Mouse (Mus musculus): Measurements from ENCODE around the gene Tent4a. TPM values are rescaled to one million over a fixed set of nuclear protein-coding genes. Genes with fewer than 3 reads are reported as not detected.
A peak's percentile ranks its signal among the peaks of the same experiment; 100 is the strongest.

The Tent4a gene
- polyA plus RNA-seq, 1 experiment: 7.8 TPM

- DNase-seq (ENCODE audit: low read depth in 1 of 2, low spot score in 2 of 2): no peak
- Histone ChIP-seq H3K4me1 (ENCODE audit: control insufficient read depth, insufficient read depth, insufficient read length) (no peaks in the 10 kb centered on the region), H3K27me3 (ENCODE audit: control insufficient read depth, insufficient read depth, low read length) (no peaks in the 10 kb centered on the region), H3K36me3 (ENCODE audit: control insufficient read depth, insufficient read depth, low read length) (no peaks in the 10 kb centered on the region), H3K4me3 (ENCODE audit: extremely low read depth, insufficient read depth, insufficient read length) (no peak overlapping the region), H3K27ac (ENCODE audit: insufficient read depth, low read length) (no peak overlapping the region)
- TF ChIP-seq CTCF (IDR thresholded peaks at IDR 0.05; ENCODE audit: extremely low read depth, insufficient read depth, insufficient read length, insufficient replicate concordance): no peak
- TF ChIP-seq POLR2A (IDR thresholded peaks at IDR 0.05; ENCODE audit: low read depth, low read length): no peak
Observed at GRCm38 (mm10) chr13:69556728-69557127, 22.3 kb upstream of the Tent4a start.

GRCm38 (mm10) chr13:69555957-69556482 is 21.6 kb upstream of the Tent4a start:
- Histone ChIP-seq H3K4me3 (ENCODE audit: extremely low read depth, insufficient read depth, insufficient read length) (no peak overlapping the region), H3K27ac (ENCODE audit: insufficient read depth, low read length) (no peak overlapping the region), H3K36me3 (ENCODE audit: control insufficient read depth, insufficient read depth, low read length) (no peaks in the 10 kb centered on the region), H3K4me1 (ENCODE audit: control insufficient read depth, insufficient read depth, insufficient read length) (no peaks in the 10 kb centered on the region), H3K27me3 (ENCODE audit: control insufficient read depth, insufficient read depth, low read length) (no peaks in the 10 kb centered on the region)
- DNase-seq (ENCODE audit: low read depth in 1 of 2, low spot score in 2 of 2): no peak
- no peak for TF ChIP-seq CTCF (IDR thresholded peaks at IDR 0.05; ENCODE audit: extremely low read depth, insufficient read depth, insufficient read length, insufficient replicate concordance)
- no peak for TF ChIP-seq POLR2A (IDR thresholded peaks at IDR 0.05; ENCODE audit: low read depth, low read length)
- 79% methylated on average over 6 of the region's 6 CpGs for WGBS

- Histone ChIP-seq H3K27me3 (ENCODE audit: control insufficient read depth, insufficient read depth, low read length) (no peaks in the 10 kb centered on the region), H3K4me3 (ENCODE audit: extremely low read depth, insufficient read depth, insufficient read length) (no peak overlapping the region), H3K27ac (ENCODE audit: insufficient read depth, low read length) (no peak overlapping the region), H3K4me1 (ENCODE audit: control insufficient read depth, insufficient read depth, insufficient read length) (no peaks in the 10 kb centered on the region), H3K36me3 (ENCODE audit: control insufficient read depth, insufficient read depth, low read length) (no peaks in the 10 kb centered on the region)
- TF ChIP-seq CTCF (IDR thresholded peaks at IDR 0.05; ENCODE audit: extremely low read depth, insufficient read depth, insufficient read length, insufficient replicate concordance) (no peak), POLR2A (IDR thresholded peaks at IDR 0.05; ENCODE audit: low read depth, low read length) (no peak)
- no peak for DNase-seq (ENCODE audit: low read depth in 1 of 2, low spot score in 2 of 2)
- WGBS: 25% methylated on average over 8 of the region's 8 CpGs
Observed at GRCm38 (mm10) chr13:69555045-69555444, 20.6 kb upstream of the Tent4a start.

GRCm38 (mm10) chr13:69554255-69554654 is 19.8 kb upstream of the Tent4a start:
- Histone ChIP-seq H3K4me1 (ENCODE audit: control insufficient read depth, insufficient read depth, insufficient read length) (no peaks in the 10 kb centered on the region), H3K4me3 (ENCODE audit: extremely low read depth, insufficient read depth, insufficient read length) (no peak overlapping the region), H3K36me3 (ENCODE audit: control insufficient read depth, insufficient read depth, low read length) (no peaks in the 10 kb centered on the region), H3K27ac (ENCODE audit: insufficient read depth, low read length) (no peak overlapping the region), H3K27me3 (ENCODE audit: control insufficient read depth, insufficient read depth, low read length) (no peaks in the 10 kb centered on the region)
- TF ChIP-seq CTCF (IDR thresholded peaks at IDR 0.05; ENCODE audit: extremely low read depth, insufficient read depth, insufficient read length, insufficient replicate concordance): no peak
- TF ChIP-seq POLR2A (IDR thresholded peaks at IDR 0.05; ENCODE audit: low read depth, low read length): no peak
- DNase-seq (ENCODE audit: low read depth in 1 of 2, low spot score in 2 of 2): no peak
- 82% methylated on average over 9 of the region's 9 CpGs for WGBS

GRCm38 (mm10) chr13:69553024-69553423 is 18.6 kb upstream of the Tent4a start:
- DNase-seq (ENCODE audit: low read depth in 1 of 2, low spot score in 2 of 2): no peak
- H3K36me3 ChIP-seq (ENCODE audit: control insufficient read depth, insufficient read depth, low read length): no peaks in the 10 kb centered on the region
- no peak overlapping the region for H3K4me3 ChIP-seq (ENCODE audit: extremely low read depth, insufficient read depth, insufficient read length)
- no peaks in the 10 kb centered on the region for H3K27me3 ChIP-seq (ENCODE audit: control insufficient read depth, insufficient read depth, low read length)
- H3K4me1 ChIP-seq (ENCODE audit: control insufficient read depth, insufficient read depth, insufficient read length): no peaks in the 10 kb centered on the region
- no peak overlapping the region for H3K27ac ChIP-seq (ENCODE audit: insufficient read depth, low read length)
- WGBS: 19% methylated on average over 5 of the region's 5 CpGs
- TF ChIP-seq CTCF (IDR thresholded peaks at IDR 0.05; ENCODE audit: extremely low read depth, insufficient read depth, insufficient read length, insufficient replicate concordance) (peak; percentile 66; the same call in 1 of the 2 replicates), POLR2A (IDR thresholded peaks at IDR 0.05; ENCODE audit: low read depth, low read length) (no peak)

GRCm38 (mm10) chr13:69550831-69551230 is 16.4 kb upstream of the Tent4a start:
- no peak overlapping the region for H3K4me3 ChIP-seq (ENCODE audit: extremely low read depth, insufficient read depth, insufficient read length)
- 86% methylated on average over 2 of the region's 2 CpGs for WGBS
- H3K27ac ChIP-seq (ENCODE audit: insufficient read depth, low read length): no peak overlapping the region
- H3K27me3 ChIP-seq (ENCODE audit: control insufficient read depth, insufficient read depth, low read length): no peaks in the 10 kb centered on the region
- no peaks in the 10 kb centered on the region for H3K36me3 ChIP-seq (ENCODE audit: control insufficient read depth, insufficient read depth, low read length)
- no peaks in the 10 kb centered on the region for H3K4me1 ChIP-seq (ENCODE audit: control insufficient read depth, insufficient read depth, insufficient read length)
- TF ChIP-seq CTCF (IDR thresholded peaks at IDR 0.05; ENCODE audit: extremely low read depth, insufficient read depth, insufficient read length, insufficient replicate concordance) (no peak), POLR2A (IDR thresholded peaks at IDR 0.05; ENCODE audit: low read depth, low read length) (no peak)
- no peak for DNase-seq (ENCODE audit: low read depth in 1 of 2, low spot score in 2 of 2)

GRCm38 (mm10) chr13:69549980-69550379 is 15.6 kb upstream of the Tent4a start:
- TF ChIP-seq CTCF (IDR thresholded peaks at IDR 0.05; ENCODE audit: extremely low read depth, insufficient read depth, insufficient read length, insufficient replicate concordance) (no peak), POLR2A (IDR thresholded peaks at IDR 0.05; ENCODE audit: low read depth, low read length) (no peak)
- WGBS: 51% methylated on average over 8 of the region's 8 CpGs
- no peak overlapping the region for H3K27ac ChIP-seq (ENCODE audit: insufficient read depth, low read length)
- H3K4me3 ChIP-seq (ENCODE audit: extremely low read depth, insufficient read depth, insufficient read length): no peak overlapping the region
- H3K4me1 ChIP-seq (ENCODE audit: control insufficient read depth, insufficient read depth, insufficient read length): no peaks in the 10 kb centered on the region
- H3K36me3 ChIP-seq (ENCODE audit: control insufficient read depth, insufficient read depth, low read length): no peaks in the 10 kb centered on the region
- H3K27me3 ChIP-seq (ENCODE audit: control insufficient read depth, insufficient read depth, low read length): no peaks in the 10 kb centered on the region
- no peak for DNase-seq (ENCODE audit: low read depth in 1 of 2, low spot score in 2 of 2)
